In genomic region chrX:147489551-147489950, GRCm38 (mm10) we compare ENCODE assay signal across 25 mouse cellular contexts. TPM values are rescaled to one million over a fixed set of nuclear protein-coding genes. Genes with fewer than 3 reads are reported as not detected.
DNase-seq lines count a peak whose midpoint lies in the region; ATAC-seq and TF ChIP-seq lines count a peak whose summit lies in the region.
"Had no signal": no experiment of that assay in that cellular context is flagged by ENCODE, and none has a peak within 500 bp of the region (broad histone marks: within the 10 kb centered on the region; RNA-seq: fewer than 3 reads in every experiment).

No protein-coding gene starts in this region.

- 59% methylated on average over 2 of the region's 2 CpGs for WGBS in hindbrain, postnatal 0 days
- WGBS in hindbrain, embryonic 16.5 days: 62% methylated on average over 2 of the region's 2 CpGs
- WGBS in lung, embryonic 14.5 days: 51% methylated on average over 2 of the region's 2 CpGs

- no peaks in the 10 kb centered on the region for H3K27me3 ChIP-seq in hindbrain, postnatal 0 days (ENCODE audit: insufficient read depth, low read length)
- no peaks in the 10 kb centered on the region for H3K27me3 ChIP-seq in hindbrain, embryonic 16.5 days (replicated peaks; ENCODE audit: control insufficient read depth, insufficient read depth, low read length)
- H3K27me3 ChIP-seq in lung, embryonic 14.5 days (ENCODE audit: insufficient read depth, low read length): no peaks in the 10 kb centered on the region
- no peaks in the 10 kb centered on the region for H3K27me3 ChIP-seq in MEL (ENCODE audit: control insufficient read depth in 1 of 2, insufficient read depth in 2 of 2, low read length in 2 of 2)
- H3K27me3 ChIP-seq: CH12.LX; limb, embryonic 13.5 days; midbrain, embryonic 13.5 days had no signal

- no peaks in the 10 kb centered on the region for H3K36me3 ChIP-seq in hindbrain, postnatal 0 days (ENCODE audit: insufficient read depth, low read length)
- H3K36me3 ChIP-seq in hindbrain, embryonic 16.5 days (ENCODE audit: control insufficient read depth, insufficient read depth, low read length): no peaks in the 10 kb centered on the region
- H3K36me3 ChIP-seq in lung, embryonic 14.5 days (ENCODE audit: insufficient read depth): no peaks in the 10 kb centered on the region
- no peaks in the 10 kb centered on the region for H3K36me3 ChIP-seq in MEL (ENCODE audit: control insufficient read depth in 1 of 2, insufficient read depth in 2 of 2, low read length in 2 of 2)
- H3K36me3 ChIP-seq: hindbrain, embryonic 10.5 days; limb, embryonic 13.5 days; midbrain, embryonic 13.5 days had no signal

- no peaks in the 10 kb centered on the region for H3K9me3 ChIP-seq in hindbrain, postnatal 0 days (ENCODE audit: low read length)
- H3K9me3 ChIP-seq in hindbrain, embryonic 16.5 days (ENCODE audit: control insufficient read depth, low read length): no peaks in the 10 kb centered on the region
- no peaks in the 10 kb centered on the region for H3K9me3 ChIP-seq in lung, embryonic 14.5 days (ENCODE audit: low read depth, low read length)
- H3K9me3 ChIP-seq in MEL (replicated peaks; ENCODE audit: insufficient read depth, low read length): no peaks in the 10 kb centered on the region
- H3K9me3 ChIP-seq: hindbrain, embryonic 10.5 days; limb, embryonic 13.5 days; midbrain, embryonic 13.5 days had no signal

- no peak overlapping the region for H3K4me3 ChIP-seq in hindbrain, postnatal 0 days (ENCODE audit: low read length)
- H3K4me3 ChIP-seq in hindbrain, embryonic 16.5 days (ENCODE audit: low read length): no peak overlapping the region
- H3K4me3 ChIP-seq in lung, embryonic 14.5 days (ENCODE audit: low read depth, low read length): no peak overlapping the region
- no peak overlapping the region for H3K4me3 ChIP-seq in MEL (ENCODE audit: control insufficient read depth in 1 of 2, insufficient read depth in 1 of 2, low read depth in 2 of 2, low read length in 2 of 2)
- H3K4me3 ChIP-seq: hindbrain, embryonic 10.5 days; limb, embryonic 13.5 days; midbrain, embryonic 13.5 days had no signal

- no peak for ATAC-seq in hindbrain, postnatal 0 days
- ATAC-seq in hindbrain, embryonic 16.5 days: no peak
- ATAC-seq in lung, embryonic 14.5 days (ENCODE audit: insufficient read depth): no peak
- ATAC-seq: activated CD4-positive, CD25-positive, alpha-beta regulatory T cell, adult 4 months; inflammation-experienced regulatory T-cells, adult 6 months; midbrain, embryonic 13.5 days had no signal

- H3K4me1 ChIP-seq in hindbrain, postnatal 0 days (ENCODE audit: insufficient read depth, low read length): no peaks in the 10 kb centered on the region
- H3K4me1 ChIP-seq in hindbrain, embryonic 16.5 days (ENCODE audit: control insufficient read depth, insufficient read depth, low read depth, low read length): no peaks in the 10 kb centered on the region
- H3K4me1 ChIP-seq in lung, embryonic 14.5 days (ENCODE audit: insufficient read depth): no peaks in the 10 kb centered on the region
- no peaks in the 10 kb centered on the region for H3K4me1 ChIP-seq in MEL (ENCODE audit: control insufficient read depth in 1 of 2, insufficient read depth in 2 of 2, low read length in 2 of 2)
- H3K4me1 ChIP-seq: hindbrain, embryonic 10.5 days; limb, embryonic 13.5 days had no signal

- TF ChIP-seq EP300 in MEL (IDR thresholded peaks at IDR 0.05; ENCODE audit: low read depth in 1 of 2, low read length in 2 of 2): no peak

- no peak overlapping the region for H3K4me2 ChIP-seq in hindbrain, postnatal 0 days (ENCODE audit: low read depth, low read length)
- H3K4me2 ChIP-seq in hindbrain, embryonic 16.5 days (ENCODE audit: low read length): no peak overlapping the region
- H3K4me2 ChIP-seq in lung, embryonic 14.5 days: no peak overlapping the region
- H3K4me2 ChIP-seq: limb, embryonic 13.5 days; midbrain, embryonic 13.5 days had no signal

- TF ChIP-seq RAD21 in MEL (IDR thresholded peaks at IDR 0.05; ENCODE audit: low read depth, low read length): peak; percentile 25; the same call in 1 of the 2 replicates

- peak; percentile 46 for TF ChIP-seq CTCF in hindbrain, postnatal 0 days (IDR thresholded peaks at IDR 0.05; ENCODE audit: low read depth)
- TF ChIP-seq CTCF in lung, embryonic 14.5 days (IDR thresholded peaks at IDR 0.05; ENCODE audit: low read depth): peak; percentile 38
- TF ChIP-seq CTCF in MEL (IDR thresholded peaks at IDR 0.05 in 2 of 3, conservative IDR thresholded peaks at IDR 0.05 in 1 of 3; ENCODE audit: control insufficient read depth in 1 of 3, insufficient read depth in 1 of 3, low read depth in 2 of 3, low read length in 3 of 3, poor library complexity in 1 of 3, severe bottlenecking in 1 of 3): peak in 2 of 3 experiments; percentile 9 to 31; a peak in 2 of 6 replicates
- no peak for TF ChIP-seq CTCF in brain, embryonic 14.5 days (IDR thresholded peaks at IDR 0.05; ENCODE audit: borderline replicate concordance, extremely low read depth, insufficient read depth, insufficient read length)

- DNase-seq in hindbrain, postnatal 0 days (ENCODE audit: low spot score): peak; percentile 2
- DNase-seq in lung, embryonic 14.5 days: peak; percentile 7
- DNase-seq in lung, postnatal 10 days: no peak
- DNase-seq in MEL (ENCODE audit: low read depth, low spot score): no peak
- peak; percentile 1 for DNase-seq in brain, embryonic 14.5 days (ENCODE audit: low read depth)
- DNase-seq in left cerebral cortex, adult 9 months (ENCODE audit: low spot score in 2 of 2): no peak
- DNase-seq: adrenal gland, postnatal 25 days; cerebellum, adult 9-10 months; lung, adult 2 months; right cerebral cortex, adult 18-20 months; thymus, adult 18-20 months had no signal

- no peak overlapping the region for H3K9ac ChIP-seq in hindbrain, postnatal 0 days (replicated peaks; ENCODE audit: low read length)
- H3K9ac ChIP-seq in hindbrain, embryonic 16.5 days (ENCODE audit: low read depth, low read length): no peak overlapping the region
- no peak overlapping the region for H3K9ac ChIP-seq in lung, embryonic 14.5 days
- H3K9ac ChIP-seq in MEL (ENCODE audit: control insufficient read depth, low read depth, low read length, poor library complexity, severe bottlenecking): no peak overlapping the region
- H3K9ac ChIP-seq: limb, embryonic 13.5 days; midbrain, embryonic 13.5 days had no signal

- H3K79me2 ChIP-seq in MEL (ENCODE audit: control insufficient read depth, insufficient read depth, low read length, poor library complexity): no peaks in the 10 kb centered on the region

- H3K27ac ChIP-seq in hindbrain, postnatal 0 days: no peak overlapping the region
- no peak overlapping the region for H3K27ac ChIP-seq in hindbrain, embryonic 16.5 days (ENCODE audit: low read depth, low read length)
- no peak overlapping the region for H3K27ac ChIP-seq in lung, embryonic 14.5 days (ENCODE audit: low read depth)
- no peak overlapping the region for H3K27ac ChIP-seq in MEL (ENCODE audit: control insufficient read depth, low read depth, low read length)
- H3K27ac ChIP-seq: hindbrain, embryonic 10.5 days; limb, embryonic 13.5 days; midbrain, embryonic 13.5 days had no signal

- TF ChIP-seq POLR2A in MEL (IDR thresholded peaks at IDR 0.05; ENCODE audit: control insufficient read depth in 1 of 2, insufficient read depth in 1 of 2, low read depth in 1 of 2, low read length in 2 of 2, poor library complexity in 1 of 2): no peak
- no peak for TF ChIP-seq POLR2A in brain, embryonic 14.5 days (IDR thresholded peaks at IDR 0.05; ENCODE audit: borderline replicate concordance, extremely low read depth, insufficient read depth, insufficient read length, poor library complexity, severe bottlenecking)

TF ChIP-seq in MEL, 35 proteins besides CTCF, POLR2A, EP300 and RAD21:
- TF ChIP-seq E2F4 (IDR thresholded peaks at IDR 0.05; ENCODE audit: borderline replicate concordance, low read depth, low read length) (no peak), TBP (IDR thresholded peaks at IDR 0.05; ENCODE audit: low read depth, low read length) (no peak), SMC3 (IDR thresholded peaks at IDR 0.05; ENCODE audit: low read depth, low read length) (peak; percentile 19; the same call in 1 of the 2 replicates), UBTF (IDR thresholded peaks at IDR 0.05; ENCODE audit: borderline replicate concordance, insufficient read depth, low read depth, low read length) (no peak)

RNA-seq across cellular contexts. Expression of gene Vmn1r239-ps, which starts 36.0 kb away (rescaled TPM):
- total RNA-seq in hindbrain, postnatal 0 days (2014; rRNA removed): not detected in 2 replicates
- not detected in 2 replicates for polyA plus RNA-seq in hindbrain, postnatal 0 days (2015; fragmentation: Nextera tagmentation; extraction: Ambion mirVana)
- polyA plus RNA-seq in hindbrain, embryonic 16.5 days (2015; fragmentation: Nextera tagmentation; extraction: Ambion mirVana): not detected in 2 replicates
- not detected in 2 replicates for polyA plus RNA-seq in lung, embryonic 14.5 days (2014; fragmentation: Nextera tagmentation; extraction: Ambion mirVana)
- total RNA-seq in MEL (2012; rRNA removed): not detected in 2 replicates
- polyA plus RNA-seq in MEL (2012; ENCODE audit: insufficient read depth in 1 of 2, insufficient read length in 2 of 2, low read depth in 1 of 2, low replicate concordance in 2 of 2, missing spikeins in 1 of 2): not detected
- polyA plus RNA-seq in brain, embryonic 14.5 days (2012; rRNA removed): not detected in 2 replicates
- total RNA-seq: adrenal gland, postnatal 25 days; CH12.LX; granulocyte monocyte progenitor cell, adult 5-6 weeks; layer of hippocampus, adult 8-10 months; left cerebral cortex, adult 8-10 months had no signal
- polyA plus RNA-seq: activated CD4-positive, CD25-positive, alpha-beta regulatory T cell, adult 4 months; forebrain, embryonic 11.5 days; heart, embryonic 14.5 days; hindbrain, embryonic 10.5 days; inflammation-experienced regulatory T-cells, adult 6 months; kidney, embryonic 16.5 days; limb, embryonic 13.5 days; lung, adult 2 months; midbrain, embryonic 13.5 days; urinary bladder, adult 2 months had no signal

Comparison
In these comparisons a context has a peak if more than half of its experiments do, and no peak if none do; other contexts are left out.
1. DNase-seq: peak in hindbrain, postnatal 0 days (single experiment), lung, embryonic 14.5 days (single experiment) and brain, embryonic 14.5 days (single experiment); none in lung, postnatal 10 days (single experiment), MEL (single experiment) and left cerebral cortex, adult 9 months (0 of 2).